Mouse (Mus musculus) forebrain, embryonic 14.5 days (tissue): ENCODE results near the gene Hip1r. TPM values are rescaled to one million over a fixed set of nuclear protein-coding genes. Genes with fewer than 3 reads are reported as not detected.

Experiments used
- ATAC-seq: fragments of 200-750 bp; cut with Nextera tagmentation; 2 replicates; pipeline ENCODE4 v1.8.0; 2017; ENCODE audit warnings: mild to moderate bottlenecking, moderate library complexity
- DNase-seq: peaks from one replicate; pipeline ENCODE4 v3.0.0-alpha.2; 2015; ENCODE audit warnings: low spot score
- H3K27ac ChIP-seq: fragments of 300-500 bp; sonication (generic); 2 replicates; pipeline ENCODE4 v1.5.1; 2014; ENCODE audit warnings: low read depth, mild to moderate bottlenecking, control low read depth, low read length, moderate library complexity
- H3K27me3 ChIP-seq: fragments of 300-500 bp; sonication (generic); replicated peaks from 2 replicates; pipeline ENCODE4 v1.6.1; 2014; ENCODE audit warnings: low read length, control low read depth, mixed read lengths; ENCODE audit not compliant: control insufficient read depth, insufficient read depth
- H3K36me3 ChIP-seq: fragments of 300-500 bp; sonication (generic); 2 replicates; pipeline ENCODE4 v1.6.1; 2014; ENCODE audit warnings: low read length, control low read depth; ENCODE audit not compliant: control insufficient read depth, insufficient read depth
- H3K4me1 ChIP-seq: fragments of 300-500 bp; sonication (generic); 2 replicates; pipeline ENCODE4 v1.6.1; 2014; ENCODE audit warnings: antibody characterized with exemption, low read length, control low read depth; ENCODE audit not compliant: control insufficient read depth, insufficient read depth
- H3K4me2 ChIP-seq: fragments of 300-500 bp; sonication (generic); 2 replicates; pipeline ENCODE4 v1.6.1; 2014; ENCODE audit warnings: mild to moderate bottlenecking, control low read depth, low read length
- H3K4me3 ChIP-seq: fragments of 300-500 bp; sonication (generic); 2 replicates; pipeline ENCODE4 v1.5.1; 2014; ENCODE audit warnings: low read depth, low read length, control low read depth
- H3K9ac ChIP-seq: fragments of 300-500 bp; sonication (generic); 2 replicates; pipeline ENCODE4 v1.6.1; 2014; ENCODE audit warnings: mild to moderate bottlenecking, low read length, control low read depth, moderate library complexity
- H3K9me3 ChIP-seq: fragments of 300-500 bp; sonication (generic); replicated peaks from 2 replicates; pipeline ENCODE4 v1.6.1; 2016; ENCODE audit warnings: low read length, control low read depth, mixed read lengths; ENCODE audit not compliant: control insufficient read depth
- WGBS: fragments of 180-500 bp; shearing (Covaris S2); extraction: QIAGEN DNeasy Blood & Tissue Kit; methylation state at CpG from one replicate; pipeline ENCODE4 v1.1.7; 2014; 5-methylcytosine and 5-hydroxymethylcytosine counted together
- polyA plus RNA-seq: library from polyadenylated mRNA; unstranded; fragments of >200 nt; fragmentation: Nextera tagmentation; extraction: Ambion mirVana; gene quantifications from 2 replicates; pipeline ENCODE4 v1.2.1, GENCODE M21; 2014

Hip1r gene
- polyA plus RNA-seq, 1 experiment from 2014 or later, result 12.4 TPM

DNA sequence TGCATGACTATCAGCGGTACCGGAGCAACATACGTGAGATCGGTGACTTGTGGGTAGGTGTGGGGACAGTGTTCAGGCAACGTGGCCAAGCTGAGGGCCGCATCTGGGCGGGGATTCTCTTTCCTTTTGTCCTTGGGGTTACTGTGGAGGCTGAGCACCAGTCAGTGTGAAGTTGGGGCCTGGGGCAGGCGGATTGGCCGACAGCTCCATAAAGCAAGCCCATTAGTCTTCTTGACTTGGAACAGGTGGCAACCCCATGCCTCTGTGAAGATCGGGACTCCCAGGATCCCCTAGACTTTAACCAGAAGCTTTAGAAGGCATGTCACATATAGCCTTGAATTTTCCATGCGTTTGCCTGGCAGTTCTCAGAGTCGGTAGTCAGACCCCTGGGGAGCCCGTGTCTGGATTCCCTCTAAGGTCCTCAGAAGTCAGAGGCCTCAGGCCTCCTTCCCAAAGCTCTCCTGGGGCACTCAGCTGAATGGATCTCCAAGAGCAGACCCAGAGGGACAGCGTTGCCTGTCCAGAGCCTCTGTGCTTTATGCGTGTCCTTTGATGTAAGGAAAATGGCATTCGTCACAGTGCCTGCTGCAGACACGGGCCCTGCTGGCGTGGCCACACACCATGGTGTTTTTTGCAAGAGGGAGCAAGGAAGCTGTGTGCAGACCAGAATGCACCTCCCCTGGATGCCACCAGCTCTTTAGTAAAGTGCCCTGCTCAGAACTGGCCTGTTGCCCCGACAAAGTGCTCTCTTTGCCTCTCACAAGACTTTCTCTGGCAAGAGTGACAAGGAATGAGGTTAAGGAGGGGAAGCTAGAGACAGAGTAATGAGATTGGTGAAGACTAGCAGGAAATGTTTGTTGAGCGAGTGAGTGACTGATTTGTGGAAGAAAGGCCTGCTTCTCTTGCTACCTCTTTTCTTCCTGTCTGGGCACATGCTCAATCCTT, 16.8 kb downstream of the Hip1r start:
- Histone ChIP-seq H3K4me3 (no peak overlapping the region), H3K4me2 (no peak overlapping the region), H3K9me3 (no peaks in the 10 kb centered on the region), H3K9ac (no peak overlapping the region), H3K27me3 (no peaks in the 10 kb centered on the region), H3K36me3 (peaks cover 8% of the 10 kb centered on the region; the same call in 1 of the 2 replicates), H3K27ac (no peak overlapping the region), H3K4me1 (no peaks in the 10 kb centered on the region)
- 82% methylated on average over 20 of the region's 20 CpGs for WGBS
- DNase-seq (no peak), ATAC-seq (no peak)

DNA sequence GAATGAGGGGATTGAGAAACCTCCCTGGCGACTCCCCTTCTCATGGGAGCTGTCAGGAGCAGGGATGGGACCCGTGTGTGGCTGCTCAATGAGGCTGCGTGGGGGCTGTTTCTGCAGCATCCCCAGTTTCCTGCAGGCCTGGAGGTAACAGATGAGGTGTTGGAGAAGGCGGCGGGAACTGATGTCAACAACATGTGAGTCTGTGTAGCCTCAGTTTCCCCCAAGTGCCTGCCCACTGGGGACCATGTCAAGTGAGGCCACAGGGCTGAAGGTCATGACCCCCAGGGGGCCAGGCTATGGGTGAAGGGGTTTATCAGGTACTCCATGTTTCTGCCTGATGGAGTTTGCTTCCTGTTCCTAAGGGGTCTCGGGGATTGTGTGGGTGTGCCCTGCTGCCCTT, 17.9 kb downstream of the Hip1r start:
- WGBS, result 91% methylated on average over 6 of the region's 6 CpGs
- Histone ChIP-seq H3K4me1 (no peaks in the 10 kb centered on the region), H3K27me3 (no peaks in the 10 kb centered on the region), H3K4me3 (no peak overlapping the region), H3K4me2 (no peak overlapping the region), H3K27ac (no peak overlapping the region), H3K36me3 (peaks cover 12% of the 10 kb centered on the region; the same call in 1 of the 2 replicates), H3K9me3 (no peaks in the 10 kb centered on the region), H3K9ac (no peak overlapping the region)
- ATAC-seq (no peak), DNase-seq (no peak)

DNA sequence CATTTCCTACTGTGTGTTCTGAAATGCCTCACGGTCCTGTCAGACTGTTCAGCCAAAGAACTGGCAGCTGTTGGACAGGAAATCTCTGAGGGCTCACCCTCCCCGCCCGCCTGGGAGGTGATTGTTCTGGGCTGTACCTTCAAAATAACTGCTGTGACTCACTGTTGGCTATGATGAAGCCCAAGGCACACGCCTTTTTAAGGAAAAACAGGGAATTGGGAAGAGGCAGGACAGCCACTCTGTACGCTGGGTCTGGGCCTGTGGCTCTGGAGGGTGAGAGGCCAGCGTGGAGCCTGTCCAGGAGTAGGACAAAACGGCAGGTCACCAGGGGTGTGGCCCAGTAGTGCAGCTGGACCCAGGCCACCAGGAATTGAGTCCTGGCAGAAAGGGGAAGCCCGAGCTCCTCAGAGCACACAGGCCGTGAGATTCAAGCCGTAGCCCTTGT, 18.8 kb downstream of the Hip1r start:
- Histone ChIP-seq H3K9me3 (no peaks in the 10 kb centered on the region), H3K36me3 (peaks cover 12% of the 10 kb centered on the region; the same call in 1 of the 2 replicates), H3K4me1 (no peaks in the 10 kb centered on the region), H3K4me3 (no peak overlapping the region), H3K4me2 (no peak overlapping the region), H3K27ac (peak overlapping the region; percentile 85; the same call in 1 of the 2 replicates), H3K9ac (no peak overlapping the region), H3K27me3 (no peaks in the 10 kb centered on the region)
- WGBS, result 87% methylated on average over 10 of the region's 10 CpGs
- DNase-seq (no peak), ATAC-seq (no peak)

DNA sequence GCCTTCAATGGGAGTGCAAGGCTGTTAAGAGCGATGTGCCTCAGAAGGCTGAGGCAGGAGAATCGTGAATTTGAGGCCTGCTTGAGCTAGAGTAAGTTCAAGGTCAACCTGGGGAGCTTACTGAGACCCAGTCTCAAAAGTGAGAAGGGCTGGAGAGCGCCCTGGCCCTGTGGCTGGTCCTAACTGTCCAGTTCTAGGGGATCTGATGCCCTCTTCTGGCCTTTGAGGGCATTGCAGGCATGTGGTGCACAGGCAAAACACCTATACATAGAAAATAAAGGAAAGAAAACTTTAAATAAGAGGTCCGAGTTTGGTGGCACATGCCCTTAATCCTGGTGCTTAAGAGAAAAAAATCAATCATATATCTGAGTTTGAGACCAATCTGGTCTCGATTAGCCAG, 19.4 kb downstream of the Hip1r start:
- H3K36me3 ChIP-seq, result peaks cover 12% of the 10 kb centered on the region; the same call in 1 of the 2 replicates
- WGBS, result 29% methylated on average over 5 of the region's 5 CpGs
- peak; percentile 57 for ATAC-seq
- no peaks in the 10 kb centered on the region for H3K9me3 ChIP-seq
- no peaks in the 10 kb centered on the region for H3K27me3 ChIP-seq
- H3K4me2 ChIP-seq, result no peak overlapping the region
- peaks cover 4% of the 10 kb centered on the region; the same call in 1 of the 2 replicates for H3K4me1 ChIP-seq
- peak overlapping the region; percentile 85; the same call in 1 of the 2 replicates for H3K27ac ChIP-seq
- peak; percentile 84 for DNase-seq
- H3K9ac ChIP-seq, result no peak overlapping the region
- no peak overlapping the region for H3K4me3 ChIP-seq

DNA sequence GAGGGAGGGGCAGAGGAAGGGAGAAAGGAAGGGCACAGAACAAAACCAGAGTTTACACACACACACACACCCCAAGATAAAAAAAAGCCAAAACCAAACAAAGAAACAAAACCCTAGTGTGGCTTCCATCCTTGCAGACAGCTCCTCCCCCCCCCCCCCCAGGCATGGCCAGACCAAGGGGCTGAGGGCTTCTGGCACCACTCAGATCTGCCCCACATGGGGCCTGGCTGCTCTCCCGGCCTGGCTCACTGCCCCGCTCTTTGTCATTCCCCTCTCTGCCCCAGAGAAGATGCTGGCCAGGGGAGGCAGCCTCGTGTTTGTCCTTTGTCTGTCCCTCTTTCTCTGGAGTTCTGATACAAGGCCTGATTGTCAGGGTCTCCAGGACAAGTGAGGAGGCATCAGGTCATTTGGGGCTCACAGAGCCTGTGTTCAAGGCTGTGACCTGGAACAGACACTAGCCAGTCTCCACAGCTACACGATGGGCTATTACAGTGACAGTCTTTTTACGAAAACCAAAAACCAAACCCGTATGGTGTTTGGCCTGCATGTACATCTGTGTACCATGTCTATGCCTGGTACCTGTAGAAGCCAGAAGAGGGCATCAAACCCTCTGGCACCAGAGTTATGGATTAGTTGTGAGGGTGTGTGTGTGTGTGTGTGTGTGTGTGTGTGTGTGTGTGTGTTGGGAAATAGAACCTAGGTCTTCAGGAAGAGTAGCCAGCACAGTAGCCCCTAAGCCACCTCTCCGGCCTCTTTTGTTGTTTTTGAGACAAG, 20.0 kb downstream of the Hip1r start:
- peak overlapping the region; percentile 13; the same call in 1 of the 2 replicates for H3K9ac ChIP-seq
- DNase-seq, result peak; percentile 75

DNA sequence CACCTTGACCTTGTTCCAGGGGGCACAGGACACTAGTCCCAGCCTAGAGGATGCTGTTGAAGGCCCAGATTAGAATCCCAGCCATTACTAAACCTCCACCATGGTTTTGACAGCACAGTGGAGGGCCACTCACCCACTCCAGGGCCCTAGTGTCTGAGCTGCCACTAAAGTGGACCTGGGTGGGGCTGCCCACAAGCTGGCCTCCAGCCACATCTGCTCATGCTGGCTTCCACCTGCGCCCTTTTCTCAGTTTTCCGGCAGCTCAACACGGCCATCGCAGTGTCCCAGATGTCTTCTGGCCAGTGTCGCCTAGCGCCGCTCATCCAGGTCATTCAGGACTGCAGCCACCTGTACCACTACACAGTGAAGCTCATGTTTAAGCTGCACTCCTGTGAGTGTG, 21.0 kb downstream of the Hip1r start:
- 91% methylated on average over 7 of the region's 7 CpGs for WGBS
- Histone ChIP-seq H3K4me3 (no peak overlapping the region), H3K9me3 (no peaks in the 10 kb centered on the region), H3K27ac (peak overlapping the region; percentile 85; the same call in 1 of the 2 replicates), H3K27me3 (no peaks in the 10 kb centered on the region), H3K9ac (no peak overlapping the region), H3K4me1 (peaks cover 4% of the 10 kb centered on the region; the same call in 1 of the 2 replicates), H3K36me3 (peaks cover 17% of the 10 kb centered on the region; the same call in 1 of the 2 replicates), H3K4me2 (no peak overlapping the region)
- ATAC-seq (no peak), DNase-seq (no peak)

More for the DNA sequence above, 20.0 kb downstream of the Hip1r start:
- peaks cover 12% of the 10 kb centered on the region; the same call in 1 of the 2 replicates for H3K36me3 ChIP-seq
- H3K9me3 ChIP-seq, result no peaks in the 10 kb centered on the region
- H3K4me3 ChIP-seq, result no peak overlapping the region
- peak overlapping the region; percentile 85 for H3K27ac ChIP-seq
- H3K4me2 ChIP-seq, result no peak overlapping the region
- peaks cover 4% of the 10 kb centered on the region; the same call in 1 of the 2 replicates for H3K4me1 ChIP-seq
- no peaks in the 10 kb centered on the region for H3K27me3 ChIP-seq
- WGBS, result 40% methylated on average over 7 of the region's 7 CpGs
- peak; percentile 78 for ATAC-seq

- H3K9me3 ChIP-seq, result no peaks in the 10 kb centered on the region
- peaks cover 4% of the 10 kb centered on the region; the same call in 1 of the 2 replicates for H3K4me1 ChIP-seq
- H3K4me2 ChIP-seq, result no peak overlapping the region
- no peak overlapping the region for H3K9ac ChIP-seq
- H3K4me3 ChIP-seq, result no peak overlapping the region
- H3K27me3 ChIP-seq, result no peaks in the 10 kb centered on the region
- whole genome bisulfite sequencing, result 81% methylated on average over 6 of the region's 6 CpGs
- no peak for ATAC-seq
- 0 out of 2 replicates have a peak, but pooled peaks cover 22% of the 10 kb centered on the region for H3K36me3 ChIP-seq
- no peak overlapping the region for H3K27ac ChIP-seq
- DNase-seq, result no peak
These were observed 22.0 kb downstream of the Hip1r start for GRCm38 (mm10) chr5:123995388-123995787.

DNA sequence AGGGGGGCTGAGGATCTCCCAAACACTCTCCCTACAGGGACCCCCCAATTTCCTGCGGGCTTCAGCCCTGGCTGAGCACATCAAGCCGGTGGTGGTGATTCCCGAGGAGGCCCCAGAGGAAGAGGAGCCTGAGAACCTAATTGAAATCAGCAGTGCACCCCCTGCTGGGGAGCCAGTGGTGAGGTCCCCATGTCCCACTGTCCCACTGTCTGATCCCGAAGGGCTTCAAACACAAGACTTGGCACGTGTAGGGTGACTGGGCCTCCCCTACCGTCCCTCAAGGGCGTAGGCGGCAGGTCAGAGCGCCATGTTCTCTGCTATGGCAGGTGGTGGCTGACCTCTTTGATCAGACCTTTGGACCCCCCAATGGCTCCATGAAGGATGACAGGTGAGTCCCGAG, 22.8 kb downstream of the Hip1r start:
- no peak for ATAC-seq
- no peak overlapping the region for H3K4me2 ChIP-seq
- no peak for DNase-seq
- no peak overlapping the region for H3K9ac ChIP-seq
- H3K9me3 ChIP-seq, result no peaks in the 10 kb centered on the region
- no peak overlapping the region for H3K4me3 ChIP-seq
- H3K4me1 ChIP-seq, result peaks cover 4% of the 10 kb centered on the region; the same call in 1 of the 2 replicates
- H3K27me3 ChIP-seq, result no peaks in the 10 kb centered on the region
- 88% methylated on average over 10 of the region's 10 CpGs for WGBS
- H3K27ac ChIP-seq, result no peak overlapping the region
- 0 out of 2 replicates have a peak, but pooled peaks cover 25% of the 10 kb centered on the region for H3K36me3 ChIP-seq
